ENCODE assay signal across 23 mouse cellular contexts in genomic region chr17:72120278-72120677, GRCm38 (mm10).
A peak's percentile ranks its signal among the peaks of the same experiment; 100 is the strongest.
DNase-seq lines count a peak whose midpoint lies in the region; ATAC-seq lines count a peak whose summit lies in the region.
"Had no signal": no experiment of that assay in that cellular context is flagged by ENCODE, and none has a peak within 500 bp of the region (broad histone marks: within the 10 kb centered on the region; RNA-seq: fewer than 3 reads in every experiment).

No protein-coding gene starts in this region.

- DNase-seq in liver, embryonic 11.5 days (ENCODE audit: low spot score): no peak
- no peak for DNase-seq in liver
- peak; percentile 12 for DNase-seq in retina, postnatal 1 day
- DNase-seq in embryo, embryonic 10.5 days (ENCODE audit: low spot score): no peak
- no peak for DNase-seq in right cerebral cortex, adult 18-20 months
- no peak for DNase-seq in ovary, postnatal 14 days (ENCODE audit: low spot score)
- DNase-seq: adrenal gland, adult 2 months; adrenal gland, postnatal 25 days; B cell, adult 2 months; cerebellum, adult 8-10 months; cerebellum, postnatal 14 days; gastrocnemius, postnatal 10 days; heart, adult 18-20 months; heart, postnatal 10 days had no signal

- H3K36me3 ChIP-seq in liver, embryonic 11.5 days (ENCODE audit: control insufficient read depth, insufficient read depth, low read length): no peaks in the 10 kb centered on the region
- H3K36me3 ChIP-seq in intestine, embryonic 16.5 days (ENCODE audit: control insufficient read depth, insufficient read depth, low read length): no peaks in the 10 kb centered on the region
- no peaks in the 10 kb centered on the region for H3K36me3 ChIP-seq in liver, embryonic 15.5 days (replicated peaks)
- H3K36me3 ChIP-seq: embryonic facial prominence, embryonic 13.5 days; forebrain, embryonic 12.5 days; heart, embryonic 10.5 days had no signal

- H3K4me3 ChIP-seq in liver, embryonic 11.5 days (ENCODE audit: low read depth, low read length): no peak overlapping the region
- H3K4me3 ChIP-seq in intestine, embryonic 16.5 days (ENCODE audit: low read length): no peak overlapping the region
- no peak overlapping the region for H3K4me3 ChIP-seq in liver, embryonic 15.5 days (replicated peaks)
- H3K4me3 ChIP-seq: embryonic facial prominence, embryonic 13.5 days; forebrain, embryonic 12.5 days; heart, embryonic 10.5 days had no signal

- no peak overlapping the region for H3K4me2 ChIP-seq in liver, embryonic 11.5 days
- no peak overlapping the region for H3K4me2 ChIP-seq in intestine, embryonic 16.5 days (ENCODE audit: low read depth, low read length)
- no peak overlapping the region for H3K4me2 ChIP-seq in liver, embryonic 15.5 days
- H3K4me2 ChIP-seq: embryonic facial prominence, embryonic 13.5 days; forebrain, embryonic 12.5 days; hindbrain, embryonic 14.5 days had no signal

- no peaks in the 10 kb centered on the region for H3K27me3 ChIP-seq in liver, embryonic 11.5 days (replicated peaks; ENCODE audit: control insufficient read depth, insufficient read depth, low read length)
- no peaks in the 10 kb centered on the region for H3K27me3 ChIP-seq in intestine, embryonic 16.5 days (replicated peaks; ENCODE audit: control insufficient read depth, insufficient read depth, low read length)
- H3K27me3 ChIP-seq in liver, embryonic 15.5 days: no peaks in the 10 kb centered on the region
- H3K27me3 ChIP-seq: embryonic facial prominence, embryonic 13.5 days; forebrain, embryonic 12.5 days; Patski had no signal

- WGBS in liver, embryonic 11.5 days: 59% methylated on average over 11 of the region's 11 CpGs
- WGBS in intestine, embryonic 16.5 days: 66% methylated on average over 11 of the region's 11 CpGs
- WGBS in liver, embryonic 15.5 days (ENCODE audit: insufficient replicate concordance): 31% methylated on average over 11 of the region's 11 CpGs

- peak; percentile 31; the same call in 1 of the 2 replicates for ATAC-seq in liver, embryonic 11.5 days (replicated peaks; ENCODE audit: low FRiP score)
- peak; percentile 87 for ATAC-seq in intestine, embryonic 16.5 days
- 0 out of 2 replicates have a peak, but pooled peaks have one; percentile 34 for ATAC-seq in liver, embryonic 15.5 days (ENCODE audit: insufficient read depth)
- ATAC-seq: CD4-positive, CD25-positive, alpha-beta regulatory T cell, adult 4 months; forebrain, embryonic 16.5 days; Patski had no signal

- H3K9ac ChIP-seq in liver, embryonic 11.5 days (ENCODE audit: low read depth, low read length): no peak overlapping the region
- H3K9ac ChIP-seq in intestine, embryonic 16.5 days (ENCODE audit: low read depth, low read length): no peak overlapping the region
- H3K9ac ChIP-seq in liver, embryonic 15.5 days: no peak overlapping the region
- H3K9ac ChIP-seq: embryonic facial prominence, embryonic 13.5 days; forebrain, embryonic 12.5 days; hindbrain, embryonic 14.5 days had no signal

- H3K4me1 ChIP-seq in liver, embryonic 11.5 days (replicated peaks; ENCODE audit: control insufficient read depth, insufficient read depth, low read length): no peaks in the 10 kb centered on the region
- H3K4me1 ChIP-seq in intestine, embryonic 16.5 days (ENCODE audit: control insufficient read depth, insufficient read depth, low read length): no peaks in the 10 kb centered on the region
- no peaks in the 10 kb centered on the region for H3K4me1 ChIP-seq in liver, embryonic 15.5 days (replicated peaks)
- H3K4me1 ChIP-seq: embryonic facial prominence, embryonic 13.5 days; heart, embryonic 10.5 days had no signal

- H3K9me3 ChIP-seq in liver, embryonic 11.5 days (ENCODE audit: control insufficient read depth, low read length): no peaks in the 10 kb centered on the region
- no peaks in the 10 kb centered on the region for H3K9me3 ChIP-seq in intestine, embryonic 16.5 days (ENCODE audit: control insufficient read depth, low read length)
- no peaks in the 10 kb centered on the region for H3K9me3 ChIP-seq in liver, embryonic 15.5 days (replicated peaks)
- H3K9me3 ChIP-seq: embryonic facial prominence, embryonic 13.5 days; forebrain, embryonic 12.5 days; heart, embryonic 10.5 days had no signal

- H3K27ac ChIP-seq in liver, embryonic 11.5 days (ENCODE audit: low read depth, low read length): no peak overlapping the region
- no peak overlapping the region for H3K27ac ChIP-seq in intestine, embryonic 16.5 days (ENCODE audit: low read length)
- no peak overlapping the region for H3K27ac ChIP-seq in liver, embryonic 15.5 days (replicated peaks)
- H3K27ac ChIP-seq: embryonic facial prominence, embryonic 13.5 days; forebrain, embryonic 12.5 days; heart, embryonic 10.5 days; hindbrain, embryonic 14.5 days had no signal

Comparison
In these comparisons a context has a peak if more than half of its experiments do, and no peak if none do; other contexts are left out.
1. ATAC-seq: peak in every context shown above with its lines; median percentile 87 in intestine, embryonic 16.5 days; 34 in liver, embryonic 15.5 days; 31 in liver, embryonic 11.5 days.